Mouse (Mus musculus) forebrain, postnatal 0 days (tissue): Measurements from ENCODE around the gene Ppfibp2. TPM values are rescaled to one million over a fixed set of nuclear protein-coding genes. Genes with fewer than 3 reads are reported as not detected.

Source experiments
- ATAC-seq: fragments of 200-750 bp; cut with Nextera tagmentation; 2 replicates; pipeline ENCODE4 v1.8.0; 2017; ENCODE audit warnings: mild to moderate bottlenecking, moderate library complexity
- DNase-seq: peaks from one replicate; pipeline ENCODE4 v3.0.0-alpha.2; 2015
- H3K27ac ChIP-seq: fragments of 300-500 bp; sonication (generic); 2 replicates; pipeline ENCODE4 v1.5.1; 2014; ENCODE audit warnings: low read depth, mild to moderate bottlenecking, antibody characterized with exemption, low read length, moderate library complexity, mixed read lengths
- H3K27me3 ChIP-seq: fragments of 300-500 bp; sonication (generic); 2 replicates; pipeline ENCODE4 v1.6.1; 2014; ENCODE audit warnings: mild to moderate bottlenecking, low read length, mixed read lengths; ENCODE audit not compliant: insufficient read depth
- H3K36me3 ChIP-seq: fragments of 300-500 bp; sonication (generic); 2 replicates; pipeline ENCODE4 v1.6.1; 2014; ENCODE audit warnings: mild to moderate bottlenecking, moderate library complexity; ENCODE audit not compliant: insufficient read depth
- H3K4me1 ChIP-seq: fragments of 300-500 bp; sonication (generic); 2 replicates; pipeline ENCODE4 v1.6.1; 2014; ENCODE audit warnings: antibody characterized with exemption; ENCODE audit not compliant: insufficient read depth
- H3K4me2 ChIP-seq: fragments of 300-500 bp; sonication (generic); 2 replicates; pipeline ENCODE4 v1.6.1; 2014; ENCODE audit warnings: low read depth, mild to moderate bottlenecking, moderate library complexity
- H3K4me3 ChIP-seq: fragments of 300-500 bp; sonication (generic); 2 replicates; pipeline ENCODE4 v1.5.1; 2014; ENCODE audit warnings: low read depth, low read length, mixed read lengths
- H3K9ac ChIP-seq: fragments of 300-500 bp; sonication (generic); 2 replicates; pipeline ENCODE4 v1.6.1; 2014; ENCODE audit warnings: mild to moderate bottlenecking
- H3K9me3 ChIP-seq: fragments of 300-500 bp; sonication (generic); 2 replicates; pipeline ENCODE4 v1.6.1; 2016; ENCODE audit warnings: low read length
- CTCF ChIP-seq: sonication (generic); IDR thresholded peaks from 2 replicates; pipeline ENCODE4 v1.5.1; 2016; ENCODE audit warnings: antibody characterized with exemption, control low read depth, low read depth
- WGBS: fragments of 180-500 bp; shearing (Covaris S2); extraction: QIAGEN DNeasy Blood & Tissue Kit; methylation state at CpG from one replicate; pipeline ENCODE4 v1.1.7; 2014; 5-methylcytosine and 5-hydroxymethylcytosine counted together
- polyA plus RNA-seq: library from polyadenylated mRNA; unstranded; fragments of >200 nt; fragmentation: Nextera tagmentation; extraction: Ambion mirVana; gene quantifications from 2 replicates; pipeline ENCODE4 v1.2.1, GENCODE M21; 2015
- total RNA-seq: library from RNA; depleted of rRNA; stranded (reverse); fragments of >200 nt; gene quantifications from 2 replicates; pipeline ENCODE4 v1.2.3, GENCODE M21; 2014; rRNA removed

Gene Ppfibp2
- total and polyA plus RNA-seq, 2 experiments from 2014 or later: 1.2 to 3.1 TPM

DNA sequence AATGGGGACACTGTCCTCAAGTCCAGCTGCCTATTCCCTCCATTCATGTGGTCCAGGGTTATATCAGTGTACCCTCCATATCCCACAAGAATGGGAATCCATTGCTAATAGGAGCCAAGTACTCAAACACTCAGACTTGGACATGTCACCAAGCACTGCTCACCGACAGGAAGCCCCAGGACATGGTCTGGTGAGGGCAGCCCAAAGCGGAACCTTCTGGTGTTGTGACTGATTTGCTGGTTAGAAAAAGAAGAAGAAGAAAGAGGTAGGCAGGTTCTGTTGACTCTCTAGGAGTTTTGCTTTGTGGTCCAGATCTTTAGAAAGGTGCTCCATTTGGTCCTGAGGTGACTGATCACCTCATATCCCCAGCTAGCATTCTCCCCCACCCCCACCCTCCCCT is 161.7 kb downstream of the Ppfibp2 start:
- no peaks in the 10 kb centered on the region for H3K36me3 ChIP-seq
- no peak overlapping the region for H3K9ac ChIP-seq
- no peak overlapping the region for H3K4me2 ChIP-seq
- TF ChIP-seq CTCF: no peak
- H3K27me3 ChIP-seq: no peaks in the 10 kb centered on the region
- WGBS: 92% methylated on average over 2 of the region's 2 CpGs
- H3K4me3 ChIP-seq: no peak overlapping the region
- H3K9me3 ChIP-seq: no peaks in the 10 kb centered on the region
- no peak overlapping the region for H3K27ac ChIP-seq
- ATAC-seq: no peak
- no peak for DNase-seq
- no peaks in the 10 kb centered on the region for H3K4me1 ChIP-seq

DNA sequence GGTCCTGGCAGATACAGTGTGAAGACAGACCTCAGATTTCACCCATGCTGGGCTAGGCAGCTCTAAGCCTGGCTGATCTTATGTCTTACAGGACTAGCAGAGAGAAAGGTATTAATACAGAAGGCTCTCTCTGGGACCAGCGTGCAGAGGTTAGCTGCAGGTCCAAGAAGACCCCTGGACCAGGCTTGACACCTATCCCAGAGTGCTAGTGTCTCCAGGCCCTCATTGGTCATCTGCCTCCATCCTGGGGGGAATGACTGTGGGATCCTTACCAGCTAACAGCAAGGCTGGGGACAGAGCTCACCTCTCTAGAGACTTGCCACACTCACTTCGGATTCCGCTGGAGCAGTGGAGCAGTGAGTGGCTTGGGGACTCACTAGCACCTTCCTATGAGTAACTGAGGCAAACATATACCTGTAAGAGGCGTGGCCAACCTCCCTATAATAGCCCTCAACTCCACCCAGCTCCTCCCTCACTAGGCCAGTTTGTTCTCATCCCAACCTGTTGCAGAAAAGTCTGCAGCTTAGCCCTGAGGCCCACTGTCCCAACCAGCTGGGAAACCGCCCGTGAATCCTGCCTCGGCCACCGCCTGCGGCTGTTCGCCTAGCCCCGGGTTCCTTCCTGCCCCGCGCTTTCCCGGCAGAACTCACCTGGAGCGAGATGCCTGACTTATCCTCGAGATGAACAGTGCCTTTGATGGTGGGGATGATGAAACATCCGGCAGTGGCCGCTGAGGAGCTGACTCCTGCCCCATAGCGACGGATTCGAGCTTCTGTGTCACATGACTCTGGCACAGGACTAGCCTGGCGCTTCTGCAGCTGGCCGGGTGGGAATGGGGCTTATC is 162.5 kb downstream of the Ppfibp2 start, which contains the start of gene Cyb5r2:
Gene Cyb5r2 (minus strand): TSS at position 725 of the 844 bp plus-strand sequence.
- DNase-seq (peak; percentile 22), ATAC-seq (peak; percentile 88)
- Histone ChIP-seq H3K4me2 (peak within 1 kb of the TSS; percentile 46), H3K4me1 (no peaks in the 10 kb centered on the region), H3K36me3 (no peaks in the 10 kb centered on the region), H3K9me3 (no peaks in the 10 kb centered on the region), H3K27me3 (no peaks in the 10 kb centered on the region), H3K27ac (no peak within 1 kb of the TSS), H3K4me3 (peak within 1 kb of the TSS; percentile 8), H3K9ac (peak within 1 kb of the TSS; percentile 22; the same call in 1 of the 2 replicates)
- TF ChIP-seq CTCF: peak; percentile 26; the same call in 1 of the 2 replicates
- WGBS: 14% methylated on average over 23 of the region's 23 CpGs

DNA sequence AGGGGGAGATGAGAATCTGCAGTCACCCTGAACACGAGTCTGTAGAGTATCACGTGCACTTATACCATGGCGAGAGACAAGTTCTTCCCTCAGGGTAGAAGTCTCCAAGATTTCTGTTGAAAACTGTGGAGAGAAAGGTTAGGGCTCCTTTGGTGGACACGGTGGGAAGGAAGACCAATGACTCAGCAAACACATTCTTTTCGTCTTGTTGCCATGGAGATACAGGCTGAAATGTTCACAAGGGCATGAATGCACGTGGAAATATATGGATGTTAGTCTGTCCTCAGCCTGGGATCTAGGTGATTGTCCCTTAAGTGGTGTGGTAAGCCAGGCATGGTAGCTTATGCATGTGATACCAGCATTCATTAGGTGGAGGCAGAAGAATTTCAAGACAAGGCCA is 175.8 kb downstream of the Ppfibp2 start:
- Histone ChIP-seq H3K27me3 (no peaks in the 10 kb centered on the region), H3K4me2 (no peak overlapping the region), H3K9me3 (no peaks in the 10 kb centered on the region), H3K4me1 (no peaks in the 10 kb centered on the region), H3K4me3 (no peak overlapping the region), H3K9ac (no peak overlapping the region), H3K36me3 (no peaks in the 10 kb centered on the region), H3K27ac (no peak overlapping the region)
- WGBS: 55% methylated on average over 6 of the region's 6 CpGs
- ATAC-seq (no peak), DNase-seq (no peak)
- TF ChIP-seq CTCF: no peak

DNA sequence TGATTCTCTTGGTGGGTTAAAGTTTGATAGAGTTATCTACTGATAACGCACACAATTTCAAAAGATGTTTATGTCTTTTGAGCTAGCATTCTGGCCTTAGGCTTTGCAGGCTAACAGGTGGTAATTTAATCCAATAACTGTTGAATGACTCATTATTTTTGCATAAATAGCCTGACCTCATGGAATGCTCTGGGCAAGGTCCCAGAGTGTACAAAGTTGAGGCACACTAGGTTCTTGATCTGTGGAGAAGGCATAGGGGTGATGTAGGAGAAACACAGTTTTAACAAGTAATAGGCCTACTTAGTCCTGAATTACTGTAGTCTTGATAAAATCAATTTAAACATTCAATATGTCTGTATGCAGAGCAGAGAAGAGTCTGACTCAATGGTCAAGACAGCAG is 183.2 kb downstream of the Ppfibp2 start:
- TF ChIP-seq CTCF: no peak
- WGBS: 75% methylated on average over 1 of the region's 1 CpGs
- H3K4me3 ChIP-seq: no peak overlapping the region
- no peaks in the 10 kb centered on the region for H3K27me3 ChIP-seq
- no peaks in the 10 kb centered on the region for H3K36me3 ChIP-seq
- H3K4me2 ChIP-seq: no peak overlapping the region
- H3K4me1 ChIP-seq: no peaks in the 10 kb centered on the region
- H3K9ac ChIP-seq: no peak overlapping the region
- ATAC-seq (no peak), DNase-seq (no peak)
- H3K27ac ChIP-seq: no peak overlapping the region
- no peaks in the 10 kb centered on the region for H3K9me3 ChIP-seq

DNA sequence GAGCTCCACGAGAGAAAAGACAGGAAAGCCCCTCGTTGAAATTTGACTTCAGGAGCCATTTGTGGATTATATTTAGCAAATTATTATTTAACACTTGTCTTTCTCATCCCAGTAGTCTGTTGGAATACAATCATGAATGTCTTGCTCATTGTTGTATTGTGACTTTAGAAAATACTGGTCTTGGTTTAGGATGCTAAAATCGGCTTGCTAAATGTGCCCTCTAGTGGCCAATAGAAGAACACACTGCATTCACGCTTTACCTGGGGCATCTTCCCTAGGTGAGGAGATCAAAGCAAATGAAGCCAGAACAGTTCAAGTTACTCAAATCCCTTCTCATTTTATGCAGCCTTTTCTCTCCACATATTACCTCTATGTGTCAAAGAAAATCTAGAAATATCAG is 184.6 kb downstream of the Ppfibp2 start:
- Histone ChIP-seq H3K9ac (no peak overlapping the region), H3K9me3 (no peaks in the 10 kb centered on the region), H3K4me1 (no peaks in the 10 kb centered on the region), H3K4me3 (no peak overlapping the region), H3K27me3 (no peaks in the 10 kb centered on the region), H3K36me3 (no peaks in the 10 kb centered on the region), H3K27ac (no peak overlapping the region), H3K4me2 (no peak overlapping the region)
- 46% methylated on average over 4 of the region's 4 CpGs for WGBS
- peak; percentile 58 for DNase-seq
- no peak for ATAC-seq
- peak; percentile 82 for TF ChIP-seq CTCF

DNA sequence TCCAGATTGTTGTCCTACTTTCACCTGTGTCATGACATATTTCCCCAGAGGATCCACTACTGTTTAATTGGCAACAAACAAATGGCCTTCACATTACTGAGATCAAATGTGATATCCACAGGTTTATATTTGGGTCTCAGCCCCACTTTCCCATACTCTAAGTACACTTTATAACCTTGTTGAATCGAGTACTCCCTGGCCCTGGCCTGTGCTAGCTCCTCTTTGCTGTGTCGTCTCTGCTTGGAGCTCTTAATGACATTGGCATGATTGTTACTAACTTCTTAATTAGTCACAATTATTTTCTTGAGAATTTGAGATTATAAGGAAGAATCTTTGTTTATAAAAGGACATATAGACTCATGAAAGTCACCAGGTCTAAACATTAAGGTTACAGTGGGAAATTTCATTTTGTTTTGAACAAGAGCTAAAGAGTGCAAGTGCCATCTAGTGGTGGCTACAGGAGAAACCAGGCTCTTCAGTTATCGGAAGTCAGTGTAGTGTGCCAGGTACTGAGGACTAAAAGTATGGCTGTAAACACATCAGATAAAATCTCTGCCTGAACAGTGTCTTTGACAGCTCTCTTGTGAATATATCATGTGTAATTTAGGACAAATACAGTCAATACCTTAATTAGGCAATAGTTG is 193.1 kb downstream of the Ppfibp2 start:
- 65% methylated on average over 3 of the region's 3 CpGs for WGBS
- no peak overlapping the region for H3K4me3 ChIP-seq
- H3K36me3 ChIP-seq: no peaks in the 10 kb centered on the region
- no peaks in the 10 kb centered on the region for H3K9me3 ChIP-seq
- no peak overlapping the region for H3K27ac ChIP-seq
- H3K9ac ChIP-seq: no peak overlapping the region
- no peaks in the 10 kb centered on the region for H3K4me1 ChIP-seq
- no peaks in the 10 kb centered on the region for H3K27me3 ChIP-seq
- ATAC-seq (peak; percentile 62), DNase-seq (peak; percentile 58)
- peak; percentile 78 for TF ChIP-seq CTCF
- H3K4me2 ChIP-seq: no peak overlapping the region

DNA sequence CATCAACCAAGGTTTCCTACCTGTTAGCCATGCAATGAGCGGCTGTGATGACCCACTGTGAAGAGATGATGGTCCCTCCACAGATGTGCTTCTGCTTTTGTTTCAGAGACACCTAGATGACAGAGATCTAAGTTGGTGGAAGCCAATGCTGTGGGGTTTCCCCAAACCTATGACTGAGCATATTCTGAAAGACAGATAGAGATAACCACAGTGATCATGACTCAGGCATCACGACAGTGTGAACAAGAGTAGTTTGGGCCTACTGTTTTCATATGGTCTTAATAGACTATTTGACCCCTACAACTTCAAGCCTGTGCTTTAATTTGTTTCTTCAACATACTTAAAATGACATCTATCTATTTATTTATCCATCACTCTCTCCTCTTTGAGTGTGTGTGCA is 201.5 kb downstream of the Ppfibp2 start:
- no peak for TF ChIP-seq CTCF

More for the DNA sequence above, 201.5 kb downstream of the Ppfibp2 start:
- no peak overlapping the region for H3K27ac ChIP-seq
- H3K27me3 ChIP-seq: no peaks in the 10 kb centered on the region
- WGBS: 89% methylated on average over 2 of the region's 2 CpGs
- no peaks in the 10 kb centered on the region for H3K9me3 ChIP-seq
- no peak overlapping the region for H3K4me2 ChIP-seq
- DNase-seq: no peak
- no peaks in the 10 kb centered on the region for H3K4me1 ChIP-seq
- no peak for ATAC-seq
- no peaks in the 10 kb centered on the region for H3K36me3 ChIP-seq
- H3K4me3 ChIP-seq: no peak overlapping the region
- H3K9ac ChIP-seq: no peak overlapping the region

Other genes starting within 250 kb of the Ppfibp2 start
- 17.2 and 23.9 TPM in 2 replicates for gene Syt9, start 224.5 kb upstream of the Ppfibp2 start, total RNA-seq
- 9.2 and 13.7 TPM in 2 replicates for gene Syt9, start 224.5 kb upstream of the Ppfibp2 start, polyA plus RNA-seq
- gene Olfml1, start 27.8 kb upstream of the Ppfibp2 start, total RNA-seq: 2.0 and 3.1 TPM in 2 replicates
- 5.6 and 6.3 TPM in 2 replicates for gene Olfml1, start 27.8 kb upstream of the Ppfibp2 start, polyA plus RNA-seq
- not detected in 2 replicates for gene 5330417H12Rik, start 30.0 kb downstream of the Ppfibp2 start, total RNA-seq
- not detected in 2 replicates for gene 5330417H12Rik, start 30.0 kb downstream of the Ppfibp2 start, polyA plus RNA-seq
- gene Cyb5r2, start 162.8 kb downstream of the Ppfibp2 start, total RNA-seq: 0.15 TPM in 1 of 2 replicates, not detected in the other
- 0.18 TPM in 1 of 2 replicates, not detected in the other for gene Cyb5r2, start 162.8 kb downstream of the Ppfibp2 start, polyA plus RNA-seq
- gene Ovch2, start 206.0 kb downstream of the Ppfibp2 start, total RNA-seq: not detected in 2 replicates
- gene Ovch2, start 206.0 kb downstream of the Ppfibp2 start, polyA plus RNA-seq: not detected in 2 replicates
- gene Olfr467, start 217.1 kb downstream of the Ppfibp2 start, total RNA-seq: not detected in 2 replicates
- gene Olfr467, start 217.1 kb downstream of the Ppfibp2 start, polyA plus RNA-seq: not detected in 2 replicates
- not detected in 2 replicates for gene Olfr469, start 230.3 kb downstream of the Ppfibp2 start, total RNA-seq
- gene Olfr469, start 230.3 kb downstream of the Ppfibp2 start, polyA plus RNA-seq: not detected in 2 replicates